Mouse (Mus musculus) CD4-positive naive resting alpha-beta T cell, adult 76 days (primary cell): ENCODE results near the gene Prpf40a. TPM values are rescaled to one million over a fixed set of nuclear protein-coding genes. Genes with fewer than 3 reads are reported as not detected.

Experiments used
- total RNA-seq: library from RNA; stranded (reverse); gene quantifications from one replicate; pipeline ENCODE4 v1.2.4, GENCODE M21; 2023

Prpf40a gene
- total RNA-seq: 103 TPM

GRCm38 (mm10) chr2:53190684-53191511 lies at the start of gene Prpf40a:
Gene Prpf40a (minus strand): TSS chr2:53191284.

GRCm38 (mm10) chr2:53191523-53192220 lies 588 bp upstream of the Prpf40a start, which contains the start of gene Arl6ip6:
Gene Arl6ip6 (plus strand): TSS chr2:53191726.

Other genes starting within 250 kb of the Prpf40a start
- gene Arl6ip6, start 442 bp upstream of the Prpf40a start, total RNA-seq: 24.4 TPM